Mouse (Mus musculus) hindbrain, postnatal 0 days (tissue): ENCODE measurements around the gene Celf2. TPM values are rescaled to one million over a fixed set of nuclear protein-coding genes. Genes with fewer than 3 reads are reported as not detected.
"Not testable (repeated sequence)": the region's sequence is repeated elsewhere in the genome, so short reads cannot be mapped to it uniquely, and the experiment has no call there.

Experiments used
- ATAC-seq: fragments of 200-750 bp; cut with Nextera tagmentation; 2 replicates; pipeline ENCODE4 v1.8.0; 2017; ENCODE audit warnings: mild to moderate bottlenecking, moderate TSS enrichment, moderate library complexity
- DNase-seq: peaks from one replicate; pipeline ENCODE4 v3.0.0-alpha.2; 2015; ENCODE audit warnings: low spot score
- H3K27ac ChIP-seq: fragments of 300-500 bp; sonication (generic); 2 replicates; pipeline ENCODE4 v1.5.1; 2014; ENCODE audit warnings: mild to moderate bottlenecking
- H3K27me3 ChIP-seq: fragments of 300-500 bp; sonication (generic); 2 replicates; pipeline ENCODE4 v1.6.1; 2014; ENCODE audit warnings: low read length, mixed read lengths; ENCODE audit not compliant: insufficient read depth
- H3K36me3 ChIP-seq: fragments of 300-500 bp; sonication (generic); 2 replicates; pipeline ENCODE4 v1.6.1; 2014; ENCODE audit warnings: low read length, mixed read lengths; ENCODE audit not compliant: insufficient read depth
- H3K4me1 ChIP-seq: fragments of 300-500 bp; sonication (generic); 2 replicates; pipeline ENCODE4 v1.6.1; 2014; ENCODE audit warnings: antibody characterized with exemption, low read length, mixed read lengths; ENCODE audit not compliant: insufficient read depth
- H3K4me2 ChIP-seq: fragments of 300-500 bp; sonication (generic); 2 replicates; pipeline ENCODE4 v1.6.1; 2014; ENCODE audit warnings: low read depth, mild to moderate bottlenecking, low read length, moderate library complexity, mixed read lengths
- H3K4me3 ChIP-seq: fragments of 300-500 bp; sonication (generic); 2 replicates; pipeline ENCODE4 v1.5.1; 2014; ENCODE audit warnings: low read length
- H3K9ac ChIP-seq: fragments of 300-500 bp; sonication (generic); replicated peaks from 2 replicates; pipeline ENCODE4 v1.6.1; 2014; ENCODE audit warnings: mild to moderate bottlenecking, low read length, moderate library complexity, mixed read lengths
- H3K9me3 ChIP-seq: fragments of 300-500 bp; sonication (generic); 2 replicates; pipeline ENCODE4 v1.6.1; 2016; ENCODE audit warnings: low read length, mixed read lengths
- CTCF ChIP-seq: IDR thresholded peaks from 2 replicates; pipeline ENCODE4 v1.5.1; 2016; ENCODE audit warnings: antibody characterized with exemption, control low read depth, low read depth
- WGBS: fragments of 180-500 bp; shearing (Covaris S2); extraction: QIAGEN DNeasy Blood & Tissue Kit; methylation state at CpG from one replicate; pipeline ENCODE4 v1.1.7; 2014; 5-methylcytosine and 5-hydroxymethylcytosine counted together
- polyA plus RNA-seq: library from polyadenylated mRNA; unstranded; fragments of >200 nt; fragmentation: Nextera tagmentation; extraction: Ambion mirVana; gene quantifications from 2 replicates; pipeline ENCODE4 v1.2.1, GENCODE M21; 2015
- total RNA-seq: library from RNA; depleted of rRNA; stranded (reverse); fragments of >200 nt; gene quantifications from 2 replicates; pipeline ENCODE4 v1.2.3, GENCODE M21; 2014; rRNA removed

The Celf2 gene
- total RNA-seq (143 and 160 TPM in 2 replicates), polyA plus RNA-seq (110 and 111 TPM in 2 replicates)

GRCm38 (mm10) chr2:7509463-7509862, at the start of gene Celf2:
Gene Celf2 (minus strand): TSS chr2:7509563.
- H3K36me3 ChIP-seq, H3K9ac ChIP-seq, DNase-seq, H3K27me3 ChIP-seq, H3K4me1 ChIP-seq, H3K9me3 ChIP-seq, H3K4me2 ChIP-seq, ATAC-seq, H3K27ac ChIP-seq, H3K4me3 ChIP-seq: not testable (repeated sequence)
- 96% methylated on average over 9 of the region's 9 CpGs for WGBS

GRCm38 (mm10) chr2:7555144-7555892, 46.0 kb upstream of the Celf2 start:
- DNase-seq = no peak
- no peak for TF ChIP-seq CTCF
- 50% methylated on average over 4 of the region's 4 CpGs for WGBS

GRCm38 (mm10) chr2:7554601-7555000, 45.2 kb upstream of the Celf2 start:
- no peaks in the 10 kb centered on the region for H3K4me1 ChIP-seq
- no peaks in the 10 kb centered on the region for H3K36me3 ChIP-seq
- TF ChIP-seq CTCF = no peak
- H3K4me2 ChIP-seq = no peak overlapping the region
- H3K9me3 ChIP-seq = no peaks in the 10 kb centered on the region
- DNase-seq (no peak), ATAC-seq (no peak)
- H3K9ac ChIP-seq = no peak overlapping the region
- H3K27ac ChIP-seq = no peak overlapping the region
- no peaks in the 10 kb centered on the region for H3K27me3 ChIP-seq
- WGBS = 65% methylated on average over 1 of the region's 1 CpGs
- no peak overlapping the region for H3K4me3 ChIP-seq

More at GRCm38 (mm10) chr2:7555144-7555892, 46.0 kb upstream of the Celf2 start:
- H3K36me3 ChIP-seq = no peaks in the 10 kb centered on the region
- ATAC-seq = no peak
- no peaks in the 10 kb centered on the region for H3K9me3 ChIP-seq
- no peak overlapping the region for H3K4me2 ChIP-seq
- no peak overlapping the region for H3K27ac ChIP-seq
- H3K4me3 ChIP-seq = no peak overlapping the region
- no peak overlapping the region for H3K9ac ChIP-seq
- no peaks in the 10 kb centered on the region for H3K27me3 ChIP-seq
- H3K4me1 ChIP-seq = no peaks in the 10 kb centered on the region

DNA sequence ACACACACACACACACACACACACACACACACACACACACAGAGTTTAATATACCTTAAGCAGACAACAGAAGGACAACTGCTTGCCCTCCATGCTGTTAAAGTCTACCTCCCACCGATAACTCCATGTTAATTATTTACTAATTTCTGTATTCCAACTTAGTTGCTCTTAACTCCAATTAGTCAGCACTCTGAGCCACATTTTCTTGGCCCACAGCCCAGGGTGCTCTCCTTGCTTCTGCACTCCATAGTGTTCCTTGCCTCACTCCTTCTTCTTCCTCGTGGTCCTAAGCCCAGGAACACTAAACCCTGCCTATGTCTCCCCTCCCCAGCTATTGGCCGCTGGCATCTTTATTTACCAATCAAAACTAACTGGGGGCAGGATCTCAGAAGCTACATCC, 43.5 kb upstream of the Celf2 start:
- WGBS = 66% methylated on average over 3 of the region's 3 CpGs
- Histone ChIP-seq H3K27me3 (no peaks in the 10 kb centered on the region), H3K4me1 (no peaks in the 10 kb centered on the region), H3K27ac (no peak overlapping the region), H3K36me3 (no peaks in the 10 kb centered on the region), H3K9me3 (no peaks in the 10 kb centered on the region), H3K4me3 (no peak overlapping the region), H3K9ac (no peak overlapping the region), H3K4me2 (no peak overlapping the region)
- DNase-seq (no peak), ATAC-seq (no peak)
- no peak for TF ChIP-seq CTCF

DNA sequence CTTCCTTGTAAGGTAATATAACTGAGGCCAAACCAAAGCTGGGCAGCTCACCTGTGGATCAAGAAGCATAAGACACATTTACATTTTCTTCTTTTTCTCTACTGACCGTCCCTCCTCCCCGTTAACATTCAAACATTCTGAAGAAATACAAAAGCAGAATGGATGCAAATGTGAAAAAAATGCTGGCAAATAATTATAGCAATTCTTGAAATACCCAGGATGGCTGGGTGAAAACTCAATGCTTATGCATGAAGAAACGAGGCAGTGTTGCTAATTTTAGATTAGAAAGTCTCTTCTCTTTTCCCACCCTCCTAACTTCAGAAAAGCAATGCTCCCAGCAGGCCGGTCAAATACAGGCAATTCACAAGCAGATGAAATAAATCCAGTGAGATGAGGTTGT, 39.5 kb upstream of the Celf2 start:
- Histone ChIP-seq H3K36me3 (no peaks in the 10 kb centered on the region), H3K27me3 (no peaks in the 10 kb centered on the region), H3K27ac (no peak overlapping the region), H3K9me3 (no peaks in the 10 kb centered on the region), H3K4me2 (no peak overlapping the region), H3K4me1 (no peaks in the 10 kb centered on the region), H3K4me3 (no peak overlapping the region), H3K9ac (no peak overlapping the region)
- DNase-seq (no peak), ATAC-seq (no peak)
- 77% methylated on average over 4 of the region's 4 CpGs for WGBS
- TF ChIP-seq CTCF = no peak

- Histone ChIP-seq H3K4me1 (no peaks in the 10 kb centered on the region), H3K36me3 (no peaks in the 10 kb centered on the region), H3K27ac (no peak overlapping the region), H3K4me2 (no peak overlapping the region), H3K9ac (no peak overlapping the region), H3K27me3 (no peaks in the 10 kb centered on the region), H3K9me3 (no peaks in the 10 kb centered on the region), H3K4me3 (no peak overlapping the region)
- TF ChIP-seq CTCF = no peak
- DNase-seq (no peak), ATAC-seq (no peak)
- 92% methylated on average over 5 of the region's 5 CpGs for WGBS
Observed at GRCm38 (mm10) chr2:7534615-7535204, 25.3 kb upstream of the Celf2 start.

DNA sequence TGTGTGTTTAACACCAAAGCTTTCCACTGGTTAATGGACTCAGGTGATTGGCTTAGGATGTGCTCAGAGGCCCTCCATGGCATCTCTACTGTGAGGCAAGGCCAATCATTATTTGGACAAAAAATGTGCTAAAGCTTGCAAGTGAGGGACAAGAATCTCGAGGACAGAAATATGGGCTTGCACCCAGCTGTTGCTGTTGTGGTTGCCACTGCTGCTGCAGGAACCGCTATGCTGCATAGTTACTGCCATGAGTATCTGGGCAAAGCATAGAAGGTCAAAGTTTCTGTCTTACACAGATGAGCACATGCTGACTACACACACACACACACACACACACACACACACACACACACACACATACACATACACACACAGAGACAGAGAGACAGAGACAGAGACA, 24.8 kb upstream of the Celf2 start:
- Histone ChIP-seq H3K36me3 (no peaks in the 10 kb centered on the region), H3K9me3 (no peaks in the 10 kb centered on the region), H3K4me1 (no peaks in the 10 kb centered on the region), H3K27ac (no peak overlapping the region), H3K27me3 (no peaks in the 10 kb centered on the region), H3K4me3 (no peak overlapping the region), H3K4me2 (no peak overlapping the region), H3K9ac (no peak overlapping the region)
- TF ChIP-seq CTCF = no peak
- ATAC-seq (no peak), DNase-seq (no peak)
- 85% methylated on average over 2 of the region's 2 CpGs for WGBS
